Mouse (Mus musculus): Measurements from ENCODE around the gene Ntm. TPM values are rescaled to one million over a fixed set of nuclear protein-coding genes. Genes with fewer than 3 reads are reported as not detected.

The Ntm gene
- polyA plus RNA-seq, 1 experiment from 2014 or later = 264 TPM

DNA sequence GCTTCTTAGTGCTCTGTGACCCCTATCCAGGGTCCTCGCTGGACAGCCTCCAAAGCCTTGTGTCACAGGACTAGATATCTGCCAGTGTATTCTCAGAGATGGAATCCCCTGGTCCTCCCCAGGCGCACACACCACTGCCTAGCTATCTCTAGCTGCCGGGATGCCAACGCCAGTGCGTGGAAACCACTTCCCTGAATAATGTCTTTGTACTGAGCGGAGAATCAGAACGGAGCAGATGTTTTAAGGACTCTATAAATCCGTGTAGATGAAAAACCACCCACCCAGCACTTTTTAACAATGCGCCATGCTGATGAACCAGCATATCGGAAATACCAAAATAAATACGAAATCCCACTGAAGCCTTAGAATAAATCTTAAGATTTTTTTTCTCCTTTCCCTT lies 384.7 kb downstream of the Ntm start:
- Histone ChIP-seq H3K27me3 (replicated peaks; ENCODE audit: control insufficient read depth, insufficient read depth, low read length) (no peaks in the 10 kb centered on the region), H3K36me3 (ENCODE audit: control insufficient read depth, insufficient read depth, low read length) (no peaks in the 10 kb centered on the region), H3K9me3 (ENCODE audit: control insufficient read depth, low read length) (no peaks in the 10 kb centered on the region), H3K4me3 (ENCODE audit: low read length) (no peak overlapping the region), H3K27ac (ENCODE audit: low read depth, low read length) (no peak overlapping the region), H3K4me1 (ENCODE audit: control insufficient read depth, insufficient read depth, low read depth, low read length) (no peaks in the 10 kb centered on the region; the same call in 1 of the 2 replicates), H3K4me2 (ENCODE audit: low read length) (no peak overlapping the region), H3K9ac (ENCODE audit: low read depth, low read length) (no peak overlapping the region)
- no peak for ATAC-seq
- WGBS = 57% methylated on average over 11 of the region's 11 CpGs

DNA sequence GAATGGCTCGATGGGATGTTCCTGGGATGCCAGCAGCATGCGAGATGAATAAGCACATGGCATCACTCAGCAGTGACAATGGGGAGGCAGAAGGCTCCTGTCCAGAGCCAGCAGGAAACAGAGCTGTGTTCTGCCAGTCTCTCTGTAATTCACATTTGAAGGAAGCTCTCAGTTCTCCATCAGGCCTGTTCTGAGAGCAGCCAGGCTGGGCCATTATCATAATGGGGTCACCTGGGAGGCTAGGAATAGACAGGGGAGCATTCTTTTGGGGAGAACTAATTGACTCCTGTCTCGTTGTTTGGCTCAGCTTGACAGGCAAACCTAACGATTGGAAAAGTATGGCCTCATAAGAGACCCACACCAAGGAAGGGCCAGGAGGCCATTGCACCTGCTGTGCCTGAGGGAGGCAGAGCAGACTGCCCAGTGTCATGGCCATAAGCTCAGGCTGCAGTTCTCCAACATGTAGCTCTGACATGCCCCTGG lies 386.8 kb downstream of the Ntm start:
- H3K4me2 ChIP-seq (ENCODE audit: low read length) = no peak overlapping the region
- WGBS = 12% methylated on average over 4 of the region's 4 CpGs
- H3K36me3 ChIP-seq (ENCODE audit: control insufficient read depth, insufficient read depth, low read length) = no peaks in the 10 kb centered on the region
- H3K4me3 ChIP-seq (ENCODE audit: low read length) = no peak overlapping the region
- H3K27ac ChIP-seq (ENCODE audit: low read depth, low read length) = no peak overlapping the region
- no peaks in the 10 kb centered on the region for H3K9me3 ChIP-seq (ENCODE audit: control insufficient read depth, low read length)
- peak; percentile 50; the same call in 1 of the 2 replicates for ATAC-seq
- H3K4me1 ChIP-seq (ENCODE audit: control insufficient read depth, insufficient read depth, low read depth, low read length) = no peaks in the 10 kb centered on the region; the same call in 1 of the 2 replicates
- H3K27me3 ChIP-seq (replicated peaks; ENCODE audit: control insufficient read depth, insufficient read depth, low read length) = no peaks in the 10 kb centered on the region
- no peak overlapping the region for H3K9ac ChIP-seq (ENCODE audit: low read depth, low read length)

DNA sequence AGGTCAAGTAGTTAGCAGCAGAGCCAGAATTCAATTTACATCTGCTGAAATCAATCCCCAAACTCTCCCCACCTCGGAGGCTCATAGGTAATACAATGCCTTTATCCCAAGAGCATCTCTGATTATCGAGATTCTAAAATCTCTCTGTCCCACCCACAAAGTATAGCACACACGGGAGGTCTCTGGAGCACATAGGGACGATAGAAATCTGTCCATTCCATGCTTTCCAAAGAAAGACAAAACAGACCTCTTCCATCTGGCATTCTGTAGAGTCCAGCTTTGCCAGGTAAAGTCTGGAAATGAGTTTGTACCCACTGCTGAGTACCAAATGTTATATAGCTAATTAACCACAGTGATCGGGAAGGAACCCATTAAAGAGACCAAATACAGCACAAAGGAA lies 388.4 kb downstream of the Ntm start:
- no peaks in the 10 kb centered on the region; the same call in 1 of the 2 replicates for H3K4me1 ChIP-seq (ENCODE audit: control insufficient read depth, insufficient read depth, low read depth, low read length)
- H3K9me3 ChIP-seq (ENCODE audit: control insufficient read depth, low read length) = no peaks in the 10 kb centered on the region
- H3K27ac ChIP-seq (ENCODE audit: low read depth, low read length) = no peak overlapping the region
- H3K36me3 ChIP-seq (ENCODE audit: control insufficient read depth, insufficient read depth, low read length) = no peaks in the 10 kb centered on the region
- H3K4me2 ChIP-seq (ENCODE audit: low read length) = no peak overlapping the region
- H3K27me3 ChIP-seq (replicated peaks; ENCODE audit: control insufficient read depth, insufficient read depth, low read length) = no peaks in the 10 kb centered on the region
- no peak overlapping the region for H3K4me3 ChIP-seq (ENCODE audit: low read length)
- H3K9ac ChIP-seq (ENCODE audit: low read depth, low read length) = no peak overlapping the region
- ATAC-seq = no peak
- 72% methylated on average over 5 of the region's 5 CpGs for WGBS

DNA sequence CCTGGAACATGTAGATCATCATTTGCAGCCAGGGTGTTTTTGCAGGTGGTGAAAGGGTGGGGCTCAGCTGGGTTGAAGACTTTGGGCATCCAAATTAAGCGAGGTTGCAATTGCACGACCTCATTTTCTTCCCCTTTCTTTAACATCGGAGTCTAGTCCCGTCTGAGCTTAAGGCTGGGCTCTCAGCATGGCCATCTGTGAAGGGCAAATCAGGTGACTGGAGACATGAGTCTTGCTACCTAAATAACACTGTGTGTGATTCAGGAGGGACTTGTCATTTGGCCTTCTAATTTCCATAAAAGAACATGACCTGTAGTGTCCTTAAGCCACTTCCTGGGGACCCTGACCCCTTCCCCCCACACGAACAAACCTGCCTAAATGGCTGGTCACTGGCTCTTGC lies 394.4 kb downstream of the Ntm start:
- no peak overlapping the region for H3K4me2 ChIP-seq (ENCODE audit: low read length)
- H3K9me3 ChIP-seq (ENCODE audit: control insufficient read depth, low read length) = no peaks in the 10 kb centered on the region
- H3K36me3 ChIP-seq (ENCODE audit: control insufficient read depth, insufficient read depth, low read length) = no peaks in the 10 kb centered on the region
- no peak overlapping the region for H3K9ac ChIP-seq (ENCODE audit: low read depth, low read length)
- 66% methylated on average over 5 of the region's 5 CpGs for WGBS
- H3K27me3 ChIP-seq (replicated peaks; ENCODE audit: control insufficient read depth, insufficient read depth, low read length) = no peaks in the 10 kb centered on the region
- H3K27ac ChIP-seq (ENCODE audit: low read depth, low read length) = no peak overlapping the region
- H3K4me1 ChIP-seq (ENCODE audit: control insufficient read depth, insufficient read depth, low read depth, low read length) = no peaks in the 10 kb centered on the region
- no peak for ATAC-seq
- no peak overlapping the region for H3K4me3 ChIP-seq (ENCODE audit: low read length)

DNA sequence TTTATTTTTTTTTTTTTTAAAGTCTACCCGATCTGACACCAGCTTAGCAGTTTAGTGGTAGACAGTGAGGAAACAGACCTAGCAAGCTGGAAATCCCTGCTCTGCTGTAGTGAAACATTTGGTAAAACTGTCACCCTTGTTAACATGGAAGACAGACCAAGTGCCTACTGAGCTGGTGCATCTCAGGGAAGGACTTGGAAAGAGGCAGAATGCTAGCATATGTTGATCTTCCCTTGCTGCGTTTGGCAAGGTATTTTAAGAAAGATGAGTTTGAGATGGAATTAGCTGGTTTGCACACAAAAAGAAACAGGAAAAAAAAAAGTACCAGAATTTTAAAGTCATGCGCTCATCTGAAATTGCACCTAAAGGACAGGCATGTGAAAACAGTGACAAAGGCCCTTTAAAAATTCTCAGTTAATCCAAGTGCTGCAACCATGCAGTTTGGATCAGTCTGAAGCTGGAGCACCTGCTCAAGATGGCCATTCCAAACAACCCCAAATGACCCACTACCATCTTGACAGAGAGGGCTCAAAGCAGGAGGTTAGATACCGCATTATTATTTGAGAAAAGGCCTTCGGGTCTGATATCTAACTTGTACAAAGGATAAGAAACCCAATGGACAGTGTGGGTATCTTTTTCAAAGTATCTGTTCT lies 400.4 kb downstream of the Ntm start:
- no peak overlapping the region for H3K4me3 ChIP-seq (ENCODE audit: low read length)
- no peaks in the 10 kb centered on the region for H3K9me3 ChIP-seq (ENCODE audit: control insufficient read depth, low read length)
- ATAC-seq = no peak
- no peaks in the 10 kb centered on the region for H3K4me1 ChIP-seq (ENCODE audit: control insufficient read depth, insufficient read depth, low read depth, low read length)
- no peak overlapping the region for H3K4me2 ChIP-seq (ENCODE audit: low read length)
- no peaks in the 10 kb centered on the region for H3K27me3 ChIP-seq (replicated peaks; ENCODE audit: control insufficient read depth, insufficient read depth, low read length)
- WGBS = 89% methylated on average over 5 of the region's 5 CpGs
- H3K36me3 ChIP-seq (ENCODE audit: control insufficient read depth, insufficient read depth, low read length) = no peaks in the 10 kb centered on the region
- no peak overlapping the region for H3K27ac ChIP-seq (ENCODE audit: low read depth, low read length)
- H3K9ac ChIP-seq (ENCODE audit: low read depth, low read length) = no peak overlapping the region

DNA sequence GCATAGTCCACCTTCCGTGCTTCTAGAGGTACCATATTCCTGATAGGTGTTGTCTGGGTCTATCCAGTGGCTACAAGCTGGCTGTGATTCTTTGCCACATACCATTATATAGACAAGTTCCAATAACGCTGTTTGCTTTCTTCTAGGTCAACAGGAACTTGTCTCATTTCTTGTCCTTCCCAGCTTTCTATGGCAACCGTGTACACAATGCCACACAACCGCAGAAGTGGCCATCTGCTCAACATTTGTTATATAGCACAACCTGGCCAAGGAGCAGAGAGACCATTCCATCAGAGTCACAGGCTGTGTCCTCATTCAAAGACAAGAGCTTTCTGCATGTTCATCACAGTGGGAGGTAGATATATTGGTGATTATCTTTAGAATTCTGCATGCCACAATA lies 404.0 kb downstream of the Ntm start:
- Histone ChIP-seq H3K9me3 (ENCODE audit: control insufficient read depth, low read length) (no peaks in the 10 kb centered on the region), H3K4me2 (ENCODE audit: low read length) (no peak overlapping the region), H3K36me3 (ENCODE audit: control insufficient read depth, insufficient read depth, low read length) (no peaks in the 10 kb centered on the region), H3K27me3 (replicated peaks; ENCODE audit: control insufficient read depth, insufficient read depth, low read length) (no peaks in the 10 kb centered on the region), H3K27ac (ENCODE audit: low read depth, low read length) (no peak overlapping the region), H3K4me1 (ENCODE audit: control insufficient read depth, insufficient read depth, low read depth, low read length) (no peaks in the 10 kb centered on the region), H3K9ac (ENCODE audit: low read depth, low read length) (no peak overlapping the region), H3K4me3 (ENCODE audit: low read length) (no peak overlapping the region)
- ATAC-seq = no peak
- 77% methylated on average over 4 of the region's 4 CpGs for WGBS

DNA sequence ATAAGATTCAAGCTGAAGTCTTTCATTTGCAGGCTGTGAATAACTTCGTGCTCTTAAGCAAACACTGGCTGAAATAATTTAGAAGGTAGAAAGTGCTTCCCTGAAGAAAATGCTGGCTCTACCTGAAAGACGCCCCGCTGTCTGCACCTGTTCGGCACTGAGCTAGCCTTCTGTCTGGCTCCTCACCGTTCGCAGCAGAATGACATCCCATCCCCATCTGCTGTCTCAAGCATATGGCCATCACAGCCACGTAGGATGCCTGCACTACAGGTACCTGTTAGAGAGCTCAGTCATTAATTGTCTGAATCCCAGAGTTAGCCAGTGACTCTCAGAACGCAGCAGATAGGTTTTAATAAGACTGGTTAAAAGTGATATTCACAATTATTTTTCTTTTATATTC lies 412.4 kb downstream of the Ntm start:
- H3K9ac ChIP-seq (ENCODE audit: low read depth, low read length) = no peak overlapping the region
- H3K36me3 ChIP-seq (ENCODE audit: control insufficient read depth, insufficient read depth, low read length) = no peaks in the 10 kb centered on the region
- H3K4me3 ChIP-seq (ENCODE audit: low read length) = no peak overlapping the region
- H3K4me1 ChIP-seq (ENCODE audit: control insufficient read depth, insufficient read depth, low read depth, low read length) = no peaks in the 10 kb centered on the region
- no peaks in the 10 kb centered on the region for H3K27me3 ChIP-seq (replicated peaks; ENCODE audit: control insufficient read depth, insufficient read depth, low read length)
- H3K9me3 ChIP-seq (ENCODE audit: control insufficient read depth, low read length) = no peaks in the 10 kb centered on the region
- WGBS = 75% methylated on average over 8 of the region's 8 CpGs
- H3K4me2 ChIP-seq (ENCODE audit: low read length) = no peak overlapping the region
- H3K27ac ChIP-seq (ENCODE audit: low read depth, low read length) = no peak overlapping the region
- ATAC-seq = peak; percentile 52; the same call in 1 of the 2 replicates

DNA sequence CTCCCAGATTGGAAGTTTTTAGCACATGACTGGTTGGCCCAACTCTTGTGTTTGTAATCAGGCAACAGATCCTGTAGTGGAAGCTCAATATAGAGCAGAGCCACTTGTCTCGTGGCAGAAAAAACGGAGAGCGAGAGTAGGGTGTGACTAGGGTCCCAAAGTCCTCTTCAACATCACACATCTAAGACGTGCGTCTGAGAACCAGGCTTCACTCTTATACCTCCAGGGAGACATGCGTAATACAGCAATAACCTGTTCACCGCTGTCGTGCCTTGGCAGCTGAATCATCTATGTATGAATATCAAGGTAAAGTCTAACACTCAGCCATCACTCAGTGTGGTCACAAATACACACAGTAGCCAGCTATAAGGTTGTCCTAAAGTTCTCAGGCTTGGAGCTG lies 412.8 kb downstream of the Ntm start:
- 89% methylated on average over 8 of the region's 8 CpGs for WGBS
- no peak overlapping the region for H3K4me2 ChIP-seq (ENCODE audit: low read length)
- no peak for ATAC-seq

DNA sequence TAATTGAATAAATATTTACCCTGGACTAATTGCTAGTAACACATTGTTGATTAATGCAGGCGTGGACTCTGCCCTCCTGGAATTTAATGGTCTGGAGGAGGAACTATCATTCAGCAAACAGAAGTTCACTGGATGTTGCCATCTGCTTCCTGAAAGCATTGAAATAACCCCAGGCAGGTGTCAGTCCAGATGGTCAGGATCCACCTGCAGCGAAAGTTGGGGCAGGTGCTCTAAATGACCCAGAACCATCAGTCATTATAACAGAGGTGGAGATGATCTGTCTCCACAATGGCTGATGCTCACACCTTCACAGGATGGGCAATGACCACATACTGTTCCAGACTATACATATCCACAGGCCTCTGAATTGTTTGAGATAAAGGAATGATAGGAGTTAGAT lies 426.5 kb downstream of the Ntm start:
- Histone ChIP-seq H3K27me3 (replicated peaks; ENCODE audit: control insufficient read depth, insufficient read depth, low read length) (no peaks in the 10 kb centered on the region), H3K9me3 (ENCODE audit: control insufficient read depth, low read length) (no peaks in the 10 kb centered on the region), H3K27ac (ENCODE audit: low read depth, low read length) (no peak overlapping the region), H3K4me3 (ENCODE audit: low read length) (no peak overlapping the region), H3K4me2 (ENCODE audit: low read length) (no peak overlapping the region), H3K36me3 (ENCODE audit: control insufficient read depth, insufficient read depth, low read length) (no peaks in the 10 kb centered on the region), H3K9ac (ENCODE audit: low read depth, low read length) (no peak overlapping the region), H3K4me1 (ENCODE audit: control insufficient read depth, insufficient read depth, low read depth, low read length) (peaks cover 7% of the 10 kb centered on the region)
- WGBS = 80% methylated on average over 2 of the region's 2 CpGs
- no peak for ATAC-seq

More for the DNA sequence above, 412.8 kb downstream of the Ntm start:
- Histone ChIP-seq H3K27ac (ENCODE audit: low read depth, low read length) (no peak overlapping the region), H3K4me1 (ENCODE audit: control insufficient read depth, insufficient read depth, low read depth, low read length) (no peaks in the 10 kb centered on the region), H3K9ac (ENCODE audit: low read depth, low read length) (no peak overlapping the region), H3K36me3 (ENCODE audit: control insufficient read depth, insufficient read depth, low read length) (no peaks in the 10 kb centered on the region), H3K9me3 (ENCODE audit: control insufficient read depth, low read length) (no peaks in the 10 kb centered on the region), H3K4me3 (ENCODE audit: low read length) (no peak overlapping the region), H3K27me3 (replicated peaks; ENCODE audit: control insufficient read depth, insufficient read depth, low read length) (no peaks in the 10 kb centered on the region)
